Mouse (Mus musculus): ENCODE results near the gene Fgf11. TPM values are rescaled to one million over a fixed set of nuclear protein-coding genes. Genes with fewer than 3 reads are reported as not detected.

Fgf11 gene
- total and polyA plus RNA-seq, 3 experiments, result 4.2 to 24.9 (median 8.6) TPM

- ATAC-seq (ENCODE audit: extremely low read depth, insufficient number of reproducible peaks, low FRiP score, poor library complexity, severe bottlenecking), result peak; percentile 74
- no peaks in the 10 kb centered on the region for H3K9me3 ChIP-seq (replicated peaks)
- H3K27me3 ChIP-seq (ENCODE audit: insufficient read depth, low read length), result no peaks in the 10 kb centered on the region
- peak within 1 kb of the TSS; percentile 78 for H3K4me3 ChIP-seq (ENCODE audit: low read depth, low read length)
- H3K4me1 ChIP-seq (ENCODE audit: insufficient read depth, low read depth, low read length), result peaks cover 59% of the 10 kb centered on the region
- DNase-seq (ENCODE audit: low spot score), result peak; percentile 85
- H3K36me3 ChIP-seq (replicated peaks), result peaks cover 40% of the 10 kb centered on the region
- TF ChIP-seq GATA1 (IDR thresholded peaks at IDR 0.05; ENCODE audit: borderline replicate concordance, low read length), result no peak
- no peak for TF ChIP-seq GATA2 (IDR thresholded peaks at IDR 0.05; ENCODE audit: borderline replicate concordance, low read depth, low read length)
- no peak for TF ChIP-seq POLR2AphosphoS5 (IDR thresholded peaks at IDR 0.05; ENCODE audit: insufficient replicate concordance, low read depth, low read length)
- no peak for TF ChIP-seq TAL1 (conservative IDR thresholded peaks at IDR 0.05; ENCODE audit: low read depth, low read length)
- no peak for TF ChIP-seq CTCF (IDR thresholded peaks at IDR 0.05; ENCODE audit: low read depth, low read length)
These were observed 44.6 kb upstream of the Fgf11 start, which contains the start of gene Plscr3 for GRCm38 (mm10) chr11:69846198-69846680. Gene Plscr3, plus strand, starts transcription at chr11:69846376.

GRCm38 (mm10) chr11:69838714-69839104 lies 37.1 kb upstream of the Fgf11 start:
- peaks cover 31% of the 10 kb centered on the region for H3K27me3 ChIP-seq (ENCODE audit: insufficient read depth, low read length)
- DNase-seq (ENCODE audit: low spot score) (no peak), ATAC-seq (ENCODE audit: extremely low read depth, insufficient number of reproducible peaks, low FRiP score, poor library complexity, severe bottlenecking) (no peak)
- peak overlapping the region; percentile 81 for H3K4me3 ChIP-seq (ENCODE audit: low read depth, low read length)
- TF ChIP-seq CTCF (IDR thresholded peaks at IDR 0.05; ENCODE audit: low read depth, low read length), result no peak
- TF ChIP-seq GATA1 (IDR thresholded peaks at IDR 0.05; ENCODE audit: borderline replicate concordance, low read length), result no peak
- no peak for TF ChIP-seq GATA2 (IDR thresholded peaks at IDR 0.05; ENCODE audit: borderline replicate concordance, low read depth, low read length)
- no peak for TF ChIP-seq POLR2AphosphoS5 (IDR thresholded peaks at IDR 0.05; ENCODE audit: insufficient replicate concordance, low read depth, low read length)
- TF ChIP-seq TAL1 (conservative IDR thresholded peaks at IDR 0.05; ENCODE audit: low read depth, low read length), result no peak
- no peaks in the 10 kb centered on the region for H3K9me3 ChIP-seq (replicated peaks)
- H3K4me1 ChIP-seq (ENCODE audit: insufficient read depth, low read depth, low read length), result peaks cover 60% of the 10 kb centered on the region
- peaks cover 9% of the 10 kb centered on the region for H3K36me3 ChIP-seq (replicated peaks)

GRCm38 (mm10) chr11:69837952-69838713 lies 36.5 kb upstream of the Fgf11 start, which contains the start of gene Tmem256:
Gene Tmem256, plus strand, starts transcription at chr11:69838514.
- Histone ChIP-seq H3K27me3 (ENCODE audit: insufficient read depth, low read length) (peaks cover 37% of the 10 kb centered on the region), H3K9me3 (replicated peaks) (no peaks in the 10 kb centered on the region), H3K4me3 (ENCODE audit: low read depth, low read length) (peak within 1 kb of the TSS; percentile 81), H3K4me1 (ENCODE audit: insufficient read depth, low read depth, low read length) (peaks cover 64% of the 10 kb centered on the region), H3K36me3 (replicated peaks) (peaks cover 9% of the 10 kb centered on the region)
- peak; percentile 97 for DNase-seq (ENCODE audit: low spot score)
- ATAC-seq (ENCODE audit: extremely low read depth, insufficient number of reproducible peaks, low FRiP score, poor library complexity, severe bottlenecking), result peak; percentile 93
- TF ChIP-seq TAL1 (conservative IDR thresholded peaks at IDR 0.05; ENCODE audit: low read depth, low read length) (no peak), CTCF (IDR thresholded peaks at IDR 0.05; ENCODE audit: low read depth, low read length) (no peak), GATA1 (IDR thresholded peaks at IDR 0.05; ENCODE audit: borderline replicate concordance, low read length) (no peak), GATA2 (IDR thresholded peaks at IDR 0.05; ENCODE audit: borderline replicate concordance, low read depth, low read length) (no peak), POLR2AphosphoS5 (IDR thresholded peaks at IDR 0.05; ENCODE audit: insufficient replicate concordance, low read depth, low read length) (no peak)

GRCm38 (mm10) chr11:69837604-69837951 lies 35.9 kb upstream of the Fgf11 start, which contains the start of gene Nlgn2:
Gene Nlgn2, minus strand, starts transcription at chr11:69837784.
- no peaks in the 10 kb centered on the region for H3K9me3 ChIP-seq (replicated peaks)
- ATAC-seq (ENCODE audit: extremely low read depth, insufficient number of reproducible peaks, low FRiP score, poor library complexity, severe bottlenecking) (no peak), DNase-seq (ENCODE audit: low spot score) (peak; percentile 62)
- peaks cover 9% of the 10 kb centered on the region for H3K36me3 ChIP-seq (replicated peaks)
- peaks cover 42% of the 10 kb centered on the region for H3K27me3 ChIP-seq (ENCODE audit: insufficient read depth, low read length)
- H3K4me1 ChIP-seq (ENCODE audit: insufficient read depth, low read depth, low read length), result peaks cover 61% of the 10 kb centered on the region
- H3K4me3 ChIP-seq (ENCODE audit: low read depth, low read length), result peak within 1 kb of the TSS; percentile 81
- TF ChIP-seq CTCF (IDR thresholded peaks at IDR 0.05; ENCODE audit: low read depth, low read length) (no peak), GATA1 (IDR thresholded peaks at IDR 0.05; ENCODE audit: borderline replicate concordance, low read length) (no peak), GATA2 (IDR thresholded peaks at IDR 0.05; ENCODE audit: borderline replicate concordance, low read depth, low read length) (no peak), POLR2AphosphoS5 (IDR thresholded peaks at IDR 0.05; ENCODE audit: insufficient replicate concordance, low read depth, low read length) (no peak), TAL1 (conservative IDR thresholded peaks at IDR 0.05; ENCODE audit: low read depth, low read length) (no peak)

GRCm38 (mm10) chr11:69836703-69837576 lies 35.3 kb upstream of the Fgf11 start:
- peaks cover 9% of the 10 kb centered on the region for H3K36me3 ChIP-seq (replicated peaks)
- TF ChIP-seq POLR2AphosphoS5 (IDR thresholded peaks at IDR 0.05; ENCODE audit: insufficient replicate concordance, low read depth, low read length), result no peak
- TF ChIP-seq GATA2 (IDR thresholded peaks at IDR 0.05; ENCODE audit: borderline replicate concordance, low read depth, low read length), result no peak
- TF ChIP-seq TAL1 (conservative IDR thresholded peaks at IDR 0.05; ENCODE audit: low read depth, low read length), result no peak
- no peak for TF ChIP-seq GATA1 (IDR thresholded peaks at IDR 0.05; ENCODE audit: borderline replicate concordance, low read length)
- TF ChIP-seq CTCF (IDR thresholded peaks at IDR 0.05; ENCODE audit: low read depth, low read length), result no peak
- peaks cover 45% of the 10 kb centered on the region for H3K27me3 ChIP-seq (ENCODE audit: insufficient read depth, low read length)
- H3K9me3 ChIP-seq (replicated peaks), result no peaks in the 10 kb centered on the region
- peak overlapping the region; percentile 81 for H3K4me3 ChIP-seq (ENCODE audit: low read depth, low read length)
- DNase-seq (ENCODE audit: low spot score) (no peak), ATAC-seq (ENCODE audit: extremely low read depth, insufficient number of reproducible peaks, low FRiP score, poor library complexity, severe bottlenecking) (no peak)
- peaks cover 60% of the 10 kb centered on the region for H3K4me1 ChIP-seq (ENCODE audit: insufficient read depth, low read depth, low read length)

All from G1E (cell line).